18 mouse cellular contexts compared by ENCODE assay signal in genomic region chr19:37673393-37673792, GRCm38 (mm10). TPM values are rescaled to one million over a fixed set of nuclear protein-coding genes. Genes with fewer than 3 reads are reported as not detected.
A peak's percentile ranks its signal among the peaks of the same experiment; 100 is the strongest.
DNase-seq lines count a peak whose midpoint lies in the region; ATAC-seq lines count a peak whose summit lies in the region.
"Had no signal": no experiment of that assay in that cellular context is flagged by ENCODE, and none has a peak within 500 bp of the region (broad histone marks: within the 10 kb centered on the region; RNA-seq: fewer than 3 reads in every experiment).

No protein-coding gene starts in this region.

- no peak for ATAC-seq in erythroid progenitor cell, adult 5-6 weeks (replicated peaks; ENCODE audit: low FRiP score, poor library complexity, severe bottlenecking)
- ATAC-seq: forebrain, embryonic 15.5 days; inflammation-experienced regulatory T-cells, adult 6 months had no signal

- peak; percentile 48 for DNase-seq in 3134 (ENCODE audit: extremely low read depth, insufficient read length, low spot score)
- peak; percentile 95 for DNase-seq in 3T3-L1 (ENCODE audit: low read depth, low spot score)
- DNase-seq in Muller cell, postnatal 12 days (ENCODE audit: inconsistent ontology term): peak; percentile 83
- peak; percentile 62 for DNase-seq in fibroblast of lung, adult 2 months (ENCODE audit: low read depth)
- DNase-seq in embryo, embryonic 9.5 days (ENCODE audit: extremely low spot score): no peak
- no peak for DNase-seq in right cerebral cortex, postnatal 36 days (ENCODE audit: low spot score in 2 of 2)
- DNase-seq: cerebellum, adult 9-10 months; heart, postnatal 10 days; kidney, adult 9 months; kidney, postnatal 36 days; lung, adult 2 months; lung, postnatal 36 days; thymus, postnatal 4 days had no signal

RNA-seq across cellular contexts. Expression of gene Cyp26c1, which starts 12.0 kb away (rescaled TPM):
- total RNA-seq in erythroid progenitor cell, adult 5-6 weeks (2015; ENCODE audit: low replicate concordance): not detected in 2 replicates
- not detected in 2 replicates for total RNA-seq in erythroid progenitor cell, adult 5-6 weeks (2017; ENCODE audit: low replicate concordance)
- total RNA-seq: heart, postnatal 10 days; left cerebral cortex, adult 8-10 months; midbrain, postnatal 0 days had no signal

RNA-seq across cellular contexts. Expression of gene Cyp26a1, which starts 24.2 kb away (rescaled TPM):
- total RNA-seq in erythroid progenitor cell, adult 5-6 weeks (2015; ENCODE audit: low replicate concordance): 1.3 TPM in 1 of 2 replicates, not detected in the other
- not detected in 2 replicates for total RNA-seq in erythroid progenitor cell, adult 5-6 weeks (2017; ENCODE audit: low replicate concordance)
- total RNA-seq: midbrain, postnatal 0 days had no signal

Comparison
In these comparisons a context has a peak if more than half of its experiments do, and no peak if none do; other contexts are left out.
1. DNase-seq: peak in 3134 (single experiment), 3T3-L1 (single experiment), Muller cell, postnatal 12 days (single experiment) and fibroblast of lung, adult 2 months (single experiment); none in embryo, embryonic 9.5 days (single experiment) and right cerebral cortex, postnatal 36 days (0 of 2).